Mouse (Mus musculus): Measurements from ENCODE around the gene Cnmd.

The Cnmd gene

DNA sequence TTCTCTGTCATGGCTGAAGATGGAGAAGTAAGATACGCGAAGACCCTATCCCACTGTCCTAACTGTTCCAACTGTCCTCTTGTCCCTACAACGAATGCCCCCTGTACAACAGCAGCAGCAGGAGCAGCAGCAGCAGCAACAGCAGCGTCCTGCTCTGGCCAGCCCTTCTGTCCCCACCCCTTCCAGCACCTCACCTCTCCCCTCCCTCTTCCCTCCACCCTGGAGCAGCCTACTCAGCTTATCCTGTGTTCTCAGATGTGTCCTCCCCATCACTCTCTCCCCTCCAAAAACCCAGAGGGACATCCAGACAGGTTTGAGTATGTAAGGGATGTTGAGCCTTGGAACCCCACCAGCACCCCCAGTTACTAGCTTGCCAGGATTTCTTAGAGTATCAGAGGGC, at the start of gene Cnmd:
Gene Cnmd, minus strand, starts transcription at position 170 of the 400 bp plus-strand sequence.
- no peak for DNase-seq

DNA sequence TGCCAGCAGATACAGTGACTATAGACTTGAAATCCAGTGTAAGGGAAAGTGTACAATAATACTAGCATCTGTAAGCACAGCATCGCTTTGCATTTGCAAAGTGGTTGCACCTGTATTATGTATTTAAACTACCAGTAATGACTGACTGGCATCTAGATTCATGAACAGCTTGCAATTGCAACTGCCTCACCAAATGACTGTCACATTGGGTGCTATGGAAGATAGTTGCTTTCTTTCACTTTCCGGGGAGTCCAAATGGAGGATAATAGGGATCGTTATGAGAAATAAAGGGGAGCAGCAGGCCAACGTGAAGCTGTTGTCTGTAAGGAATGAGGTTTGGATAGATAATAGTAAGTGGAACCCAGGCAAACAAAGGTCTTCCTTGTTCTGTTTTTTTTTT, 49.3 kb upstream of the Cnmd start:
- DNase-seq, result no peak

DNA sequence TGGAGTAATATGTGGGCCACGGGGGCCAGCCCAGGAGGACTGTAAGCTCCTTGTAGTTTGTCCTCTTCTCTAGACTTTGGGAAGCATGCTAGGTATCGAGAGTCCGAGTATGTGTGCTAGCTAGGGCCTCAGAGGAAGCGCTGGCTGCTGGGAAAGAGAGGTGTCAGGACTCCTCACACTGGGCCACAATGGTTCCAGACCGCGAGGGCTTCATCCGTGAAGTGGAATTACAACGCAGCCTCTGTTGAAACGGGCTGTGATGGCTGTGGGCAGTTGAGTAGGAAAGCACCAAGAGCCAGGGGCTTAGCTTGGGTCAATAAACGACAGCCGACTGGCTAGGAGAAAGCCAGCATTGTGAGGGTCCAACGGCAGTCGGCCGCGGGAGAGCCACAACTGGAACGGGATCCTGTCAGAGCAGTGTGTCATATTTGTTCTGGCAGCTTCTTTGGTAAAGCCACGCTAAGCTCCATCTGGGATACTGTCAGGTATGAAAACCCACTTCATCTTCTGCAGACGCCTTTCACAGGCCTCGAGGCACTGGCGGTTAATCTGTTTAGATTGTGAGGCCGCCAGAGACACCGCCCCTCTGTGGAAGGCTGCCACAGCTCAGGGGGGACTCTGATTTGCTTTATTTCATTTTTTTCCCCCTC, 41.7 kb upstream of the Cnmd start:
- no peak for DNase-seq

DNA sequence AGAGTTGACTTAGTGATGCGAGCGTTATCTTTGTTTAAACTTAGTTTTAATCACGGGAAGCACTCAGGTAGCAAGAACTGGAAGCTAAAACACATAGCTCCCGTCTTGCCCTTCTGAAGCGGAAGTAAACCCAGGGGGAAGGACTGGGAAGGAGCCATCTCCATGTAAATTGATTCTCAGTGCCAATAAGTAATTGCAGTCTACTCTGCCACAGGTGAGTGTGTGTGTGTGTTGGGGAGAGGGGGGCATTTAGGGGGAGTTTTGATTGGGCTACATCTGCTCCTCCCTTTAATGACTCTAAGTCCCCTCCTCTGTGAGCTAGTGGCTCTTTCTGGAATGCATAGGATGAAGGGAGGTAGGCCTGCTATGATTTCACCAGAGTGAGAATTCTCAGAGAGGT, 39.6 kb upstream of the Cnmd start:
- no peak for DNase-seq

DNA sequence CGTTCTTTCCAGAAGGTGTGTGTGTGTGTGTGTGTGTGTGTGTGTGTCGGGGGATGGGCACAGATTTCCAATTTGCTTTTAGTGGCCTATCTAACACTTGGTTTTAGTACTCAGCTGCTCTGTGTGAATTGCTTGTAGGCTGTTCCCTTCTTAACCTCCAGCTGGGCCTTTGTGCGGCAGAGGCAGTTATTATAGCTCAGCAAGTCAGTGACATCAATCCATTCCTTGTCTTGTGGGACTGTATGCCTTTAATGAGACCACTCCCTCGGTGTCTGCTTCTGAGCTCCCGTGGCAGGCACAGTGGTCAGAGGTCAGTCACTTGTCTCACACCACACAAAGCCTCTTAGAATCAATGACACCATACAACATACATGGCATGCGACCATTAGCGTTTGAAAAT, 39.1 kb upstream of the Cnmd start:
- no peak for DNase-seq

DNA sequence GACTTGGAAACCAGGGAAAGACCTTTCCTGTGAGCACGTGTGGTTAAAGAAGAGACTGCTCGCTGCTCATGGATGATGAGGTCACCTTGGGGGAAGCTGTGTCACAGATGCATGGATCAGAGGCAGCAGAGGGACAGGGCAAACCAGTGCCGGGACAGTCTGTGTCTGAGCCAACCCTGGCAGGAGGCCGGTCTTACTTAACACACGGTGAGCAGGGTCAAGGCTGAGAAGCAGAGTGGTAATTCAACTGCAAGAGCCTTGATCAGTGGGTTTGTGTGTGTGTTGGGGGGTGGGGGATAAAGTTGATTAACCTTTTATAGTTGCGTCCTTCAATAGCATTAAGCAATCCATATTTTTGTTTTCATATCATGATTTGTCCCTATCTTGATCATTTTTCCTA, 37.4 kb upstream of the Cnmd start:
- no peak for DNase-seq

DNA sequence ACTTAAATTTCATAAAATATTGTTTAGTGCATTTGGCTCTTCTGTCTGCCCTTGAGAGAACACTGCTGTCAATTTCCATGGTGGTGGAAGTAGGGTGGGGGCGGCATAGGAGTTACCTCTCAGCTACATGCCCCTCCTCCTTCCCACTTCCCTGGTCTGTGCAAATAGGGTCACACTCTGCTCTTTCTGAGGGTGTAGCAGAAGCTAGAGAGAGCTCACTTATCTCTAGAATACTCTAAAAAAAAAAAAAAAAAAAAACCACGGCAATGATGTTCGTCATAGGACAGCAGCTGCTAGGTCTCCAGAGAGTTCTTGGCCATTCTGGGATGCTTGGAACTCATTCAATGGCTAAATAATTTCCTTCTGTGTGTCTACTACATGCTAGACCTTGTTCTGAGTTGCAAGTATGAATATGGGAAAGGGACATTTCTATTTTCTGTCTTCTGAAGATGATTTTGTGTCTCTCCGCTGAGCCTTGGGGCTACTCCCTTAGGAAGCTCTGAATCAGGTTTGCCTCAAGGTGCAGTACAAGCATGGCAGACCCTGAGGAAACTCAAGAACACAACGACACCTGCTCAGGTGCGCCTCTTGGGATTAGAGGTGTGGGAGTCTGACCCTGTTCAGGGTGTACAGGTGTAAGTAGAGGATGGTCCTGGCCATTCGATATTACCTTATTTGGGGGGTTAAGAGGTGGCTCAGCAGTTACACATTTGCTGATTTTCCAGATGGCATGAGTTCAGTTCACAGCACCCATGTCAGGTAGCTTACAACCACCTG, 28.3 kb upstream of the Cnmd start:
- DNase-seq, result no peak

DNA sequence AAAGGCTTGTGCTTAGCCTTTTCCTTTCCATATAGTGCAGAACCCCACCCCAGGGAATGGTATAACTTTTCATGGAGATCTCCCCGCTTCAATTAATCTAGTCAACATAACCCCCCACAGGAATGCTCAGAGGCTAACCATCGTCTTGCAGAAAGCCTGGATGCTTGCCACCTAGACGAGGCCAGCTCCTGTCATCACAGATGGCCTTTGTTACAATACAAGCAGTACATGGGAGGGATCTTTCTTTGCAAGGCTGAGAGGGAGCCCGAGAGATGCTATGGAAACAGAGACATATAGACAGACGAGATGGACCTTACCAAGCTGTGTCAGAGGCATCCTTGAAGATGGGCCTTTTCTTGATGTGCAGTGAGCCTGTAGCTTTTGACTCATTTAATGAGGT, 18.7 kb upstream of the Cnmd start:
- peak in 1 of 2 experiments; percentile 48 for DNase-seq

DNA sequence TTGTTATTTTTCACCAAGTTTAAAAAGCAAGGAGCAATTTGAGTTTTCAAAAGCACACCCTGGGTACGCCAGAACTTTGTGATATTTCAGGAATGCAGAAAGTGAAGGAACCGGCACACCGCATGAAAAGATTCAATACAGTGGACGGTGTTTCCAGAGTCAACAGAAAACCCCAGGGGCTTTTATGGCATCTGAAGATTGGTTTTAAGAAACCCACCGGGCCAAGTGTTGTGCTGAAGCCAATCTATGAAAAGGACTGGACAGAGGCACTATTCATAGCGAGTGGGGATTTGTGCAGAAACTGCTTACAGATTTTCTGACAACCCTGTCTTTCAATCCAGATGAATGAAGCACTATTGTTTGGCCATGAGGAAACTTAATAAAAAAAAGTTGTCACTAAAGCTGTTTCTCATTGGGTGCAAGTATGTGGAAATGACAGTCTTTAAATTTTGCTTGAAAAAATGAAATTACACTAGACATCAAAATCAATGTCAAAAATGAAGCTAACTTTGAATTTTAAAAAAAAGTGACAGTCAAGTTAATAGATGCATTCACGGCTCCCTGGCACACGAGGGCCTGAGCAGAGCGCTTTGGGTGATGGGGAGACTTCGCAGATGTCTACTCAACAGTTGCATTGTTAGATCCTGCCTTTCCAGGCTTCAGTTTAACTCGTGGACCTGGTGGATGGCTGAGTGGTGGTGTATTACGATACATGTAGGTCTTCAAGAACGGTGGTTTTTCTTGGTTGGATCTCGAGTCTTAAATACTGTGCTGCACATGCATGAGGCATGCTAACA, 16.1 kb upstream of the Cnmd start:
- DNase-seq, result no peak

DNA sequence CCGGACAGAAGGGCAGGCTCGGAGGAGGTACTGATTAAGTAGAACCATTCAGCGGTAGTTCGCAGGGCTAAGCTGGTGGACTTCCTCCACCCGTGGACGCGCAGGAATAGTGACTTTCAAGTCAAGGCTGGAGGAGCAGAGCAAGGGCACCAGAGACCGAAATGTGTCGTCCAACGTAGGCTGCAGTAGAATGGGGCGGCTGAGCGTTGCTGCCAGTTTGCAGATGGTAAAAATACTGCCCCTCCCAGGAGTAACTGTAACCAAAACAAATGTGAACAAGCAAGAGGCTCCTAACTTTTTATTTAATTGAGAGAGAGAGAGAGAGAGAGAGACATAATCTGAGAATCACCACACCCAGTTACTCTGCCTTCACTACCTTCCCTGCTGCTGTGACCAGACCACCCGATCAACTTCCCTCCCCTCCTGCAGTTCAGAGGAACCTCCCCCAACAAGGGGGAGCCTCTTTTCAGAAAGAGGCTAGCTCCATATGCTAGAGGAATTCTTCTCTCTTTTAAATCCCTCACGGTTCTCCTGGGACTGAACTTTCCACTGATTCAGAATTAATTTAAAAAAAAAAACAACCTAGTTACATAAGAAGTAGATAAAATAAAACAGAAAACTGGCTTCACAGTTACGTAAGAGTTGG, 15.3 kb upstream of the Cnmd start:
- DNase-seq, result no peak

DNA sequence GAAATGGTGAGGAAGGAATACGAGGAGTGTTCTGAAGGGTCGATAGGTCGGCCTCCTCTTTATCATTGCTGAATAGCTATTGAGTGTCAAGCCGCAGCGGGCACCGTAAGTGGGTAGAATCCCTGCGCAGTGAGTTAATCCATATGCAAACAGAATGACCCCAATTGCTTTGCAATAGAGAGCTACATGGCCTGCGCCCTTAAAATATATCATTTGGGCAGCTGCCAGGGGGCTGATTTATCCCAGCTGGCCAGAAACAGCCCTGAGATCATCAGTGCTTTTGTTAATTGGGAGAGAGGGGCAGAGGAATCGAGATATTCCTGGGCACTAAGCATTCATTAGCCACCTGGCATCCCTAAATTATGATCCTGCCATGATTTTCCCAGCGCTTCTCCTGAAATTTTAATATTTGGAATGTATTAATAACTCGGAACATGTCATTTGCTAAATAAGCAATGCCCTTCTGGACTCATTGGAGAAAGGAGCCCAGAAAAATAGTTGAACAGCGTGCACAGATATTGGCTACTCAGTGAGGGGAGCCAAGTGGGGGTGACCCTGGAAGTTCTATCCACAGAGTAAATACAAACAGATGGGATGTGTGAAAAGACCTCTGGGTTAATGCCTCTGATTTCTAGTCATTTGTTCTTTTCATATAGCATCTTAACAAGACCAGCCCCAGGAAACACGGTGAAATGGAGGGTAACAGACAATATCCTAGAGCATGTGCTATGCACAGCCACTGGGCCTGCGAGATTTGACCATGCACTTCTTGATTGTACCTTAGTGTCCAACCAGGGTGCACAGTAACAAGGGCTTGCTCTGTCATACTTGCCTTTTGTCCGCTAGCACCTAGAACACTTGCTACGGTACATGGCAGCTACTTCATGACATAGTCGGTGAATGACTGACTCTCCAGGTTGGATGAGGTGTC, 11.4 kb upstream of the Cnmd start:
- DNase-seq, result no peak

DNA sequence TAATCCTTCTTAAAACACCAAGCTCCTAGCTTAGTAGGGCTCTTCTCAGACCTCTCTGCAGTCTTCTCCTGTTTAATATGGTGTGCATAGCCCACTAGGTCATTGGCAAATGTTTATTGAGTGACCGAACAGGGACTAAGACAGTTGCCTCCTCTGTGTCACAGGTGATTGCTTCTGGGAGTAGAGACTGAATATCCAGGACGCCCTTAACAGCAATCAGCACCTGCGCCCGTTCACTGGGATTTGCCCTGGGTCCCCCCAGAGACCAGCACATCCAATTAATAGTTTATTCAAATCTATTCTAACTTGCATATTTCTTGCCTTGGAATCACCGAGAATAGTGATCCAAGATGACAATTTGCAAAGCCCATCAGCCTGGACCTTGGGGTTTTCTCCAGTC, 10.6 kb upstream of the Cnmd start:
- no peak for DNase-seq

DNA sequence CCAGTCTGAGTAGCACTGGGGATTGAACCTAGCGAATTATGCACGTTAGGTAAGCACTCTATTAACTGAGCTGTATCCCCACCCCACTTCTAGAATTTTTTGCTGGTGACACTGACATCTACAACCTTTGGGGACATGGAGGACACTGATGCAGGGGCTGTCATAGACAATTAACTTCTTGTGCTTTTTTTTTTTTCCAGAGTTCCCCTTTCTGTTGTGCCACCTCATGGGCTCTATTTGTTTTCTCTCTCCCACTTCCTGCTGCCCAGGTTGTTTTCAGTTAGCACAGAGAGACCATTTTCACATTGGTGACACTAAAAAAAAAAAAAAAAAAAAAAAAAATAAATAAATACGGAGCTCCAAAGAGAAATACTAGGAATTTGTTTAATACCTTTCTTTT, 9.0 kb upstream of the Cnmd start:
- no peak for DNase-seq

DNA sequence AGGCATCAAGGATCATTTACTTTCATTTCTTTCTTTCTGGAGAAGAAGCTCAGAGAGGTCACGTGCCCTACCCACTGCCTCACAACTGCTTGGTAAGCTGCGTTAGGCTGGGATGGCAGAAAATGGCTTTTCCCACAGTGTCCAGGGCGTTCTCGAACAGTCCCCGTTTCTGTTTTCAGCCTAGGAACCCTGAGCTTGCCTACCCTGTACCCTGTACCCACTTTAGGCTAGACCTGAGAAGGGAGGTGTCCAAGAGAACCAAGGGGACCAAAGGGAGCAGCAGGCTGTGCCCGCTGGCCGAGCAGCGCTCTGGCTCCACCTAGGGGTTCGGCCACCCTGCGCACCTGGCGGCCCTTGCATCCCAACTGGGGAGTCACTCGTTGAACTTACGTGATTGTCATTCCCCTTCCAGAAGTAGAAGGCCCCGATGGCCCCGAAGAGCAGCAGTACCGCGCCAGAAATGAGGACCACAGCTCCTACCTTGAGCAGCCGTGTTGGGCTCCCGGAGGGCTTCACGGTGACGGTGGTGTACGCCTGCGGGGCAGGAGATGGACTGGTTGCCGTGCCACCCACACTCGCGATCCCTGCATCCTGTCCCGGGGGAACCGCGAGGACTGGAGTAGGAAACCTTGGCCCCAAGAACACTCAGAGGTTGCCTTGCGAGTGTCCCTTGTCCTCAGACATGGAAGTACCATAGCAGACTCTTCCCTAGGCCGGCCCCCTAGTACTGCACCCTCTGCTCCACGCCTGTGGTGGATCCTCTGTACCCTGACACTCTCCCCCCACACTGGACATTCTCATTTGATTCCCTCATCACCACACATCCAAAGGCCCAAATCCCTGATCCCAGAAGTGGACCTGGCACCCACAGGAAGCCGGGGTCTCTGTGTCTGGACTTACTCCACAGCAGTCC, 709 bp downstream of the Cnmd start:
- peak; percentile 64 to 76 for DNase-seq

DNA sequence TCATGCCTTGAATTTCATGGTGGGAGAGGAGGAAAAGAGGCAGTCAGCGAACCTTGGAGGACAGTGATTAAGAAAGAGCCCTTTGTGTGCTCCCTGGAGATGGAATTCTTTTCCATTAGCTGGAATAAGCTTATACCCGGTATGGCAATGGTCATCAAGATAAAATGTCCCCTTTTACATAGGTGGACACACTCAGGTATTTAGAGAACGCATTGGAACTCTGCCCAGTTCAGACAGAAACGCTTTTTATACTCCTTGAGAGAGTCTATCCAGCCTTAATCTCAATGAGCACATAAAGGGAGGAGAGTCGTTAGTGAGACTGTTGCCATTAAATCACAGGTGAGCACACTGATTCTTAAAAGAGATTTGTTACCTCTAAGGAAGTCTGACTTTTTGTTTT, 1.5 kb downstream of the Cnmd start:
- DNase-seq, result no peak

DNA sequence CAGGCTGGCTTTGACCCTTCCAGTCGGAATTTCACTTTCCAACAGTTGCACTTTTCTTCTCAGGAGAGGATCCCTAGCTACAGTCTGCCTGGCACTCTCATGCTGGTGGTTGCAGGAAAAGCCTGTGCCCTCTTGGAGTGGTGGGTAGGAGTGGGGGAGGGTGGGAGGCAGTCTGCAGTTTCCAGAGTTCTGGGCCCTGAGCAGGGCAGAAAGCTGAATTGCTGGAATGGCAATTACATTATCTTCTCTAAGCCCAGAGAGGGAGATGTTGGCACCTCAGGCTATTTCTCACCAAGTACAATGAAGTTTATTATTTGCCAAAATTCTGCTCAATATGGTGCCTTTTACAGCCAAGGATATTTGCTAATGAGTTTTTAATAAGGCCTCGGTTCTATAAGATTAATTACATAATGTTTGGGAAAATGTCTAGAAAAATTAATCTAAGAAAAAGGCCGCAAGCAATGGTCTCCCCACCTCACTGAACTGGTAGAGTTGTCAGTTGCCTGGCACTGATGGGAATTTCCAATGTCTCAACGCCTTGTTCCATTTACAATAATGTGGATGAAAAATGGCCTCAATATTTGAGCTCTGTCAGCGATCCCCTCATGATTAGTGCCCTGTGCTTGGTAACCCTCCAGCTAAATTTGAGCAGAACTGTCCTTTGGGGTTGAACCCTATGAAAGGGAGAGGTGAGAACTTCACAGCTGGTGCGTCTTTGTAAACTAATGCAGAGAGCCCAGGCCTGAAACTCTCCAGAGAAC, 3.0 kb downstream of the Cnmd start:
- DNase-seq, result no peak

DNA sequence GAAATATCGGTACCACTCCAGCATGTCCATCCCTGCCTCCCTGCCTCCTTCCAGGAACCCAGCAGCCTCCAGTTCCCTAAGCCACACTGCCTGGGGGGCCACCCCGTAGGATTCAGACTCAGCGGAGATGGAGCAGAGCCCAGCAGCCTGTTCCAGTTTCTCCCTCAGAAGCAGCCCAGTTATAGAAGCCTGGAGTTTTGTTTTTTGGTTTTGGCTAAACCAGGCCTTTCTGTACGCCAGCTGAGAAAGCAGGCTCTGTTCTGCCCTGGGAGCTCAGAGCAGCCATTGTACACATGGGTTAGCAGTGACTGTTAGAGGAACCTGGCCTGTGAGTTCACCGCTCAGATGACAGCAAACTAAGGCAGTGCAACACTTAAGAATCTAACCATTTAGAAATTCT, 3.7 kb downstream of the Cnmd start:
- peak; percentile 16 to 30 for DNase-seq

DNA sequence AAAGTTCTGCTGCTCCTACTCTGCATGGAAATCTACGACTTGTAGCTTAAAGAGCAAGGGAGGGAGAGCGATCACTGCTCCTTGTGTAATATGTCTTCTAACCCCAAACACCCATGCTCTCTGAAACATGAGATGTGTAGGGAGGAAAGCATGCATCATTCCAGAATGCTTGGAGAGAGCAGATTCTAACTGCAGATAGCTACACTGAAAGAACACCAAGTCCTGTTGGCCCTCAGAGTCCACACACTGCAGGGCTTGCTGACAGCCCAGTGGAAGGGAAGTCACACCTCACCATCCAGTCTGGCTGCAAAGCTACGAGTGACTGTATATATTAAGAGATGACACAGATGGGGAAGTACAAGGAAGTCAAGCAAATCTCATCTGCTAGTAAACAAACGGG, 9.3 kb downstream of the Cnmd start:
- no peak for DNase-seq

DNA sequence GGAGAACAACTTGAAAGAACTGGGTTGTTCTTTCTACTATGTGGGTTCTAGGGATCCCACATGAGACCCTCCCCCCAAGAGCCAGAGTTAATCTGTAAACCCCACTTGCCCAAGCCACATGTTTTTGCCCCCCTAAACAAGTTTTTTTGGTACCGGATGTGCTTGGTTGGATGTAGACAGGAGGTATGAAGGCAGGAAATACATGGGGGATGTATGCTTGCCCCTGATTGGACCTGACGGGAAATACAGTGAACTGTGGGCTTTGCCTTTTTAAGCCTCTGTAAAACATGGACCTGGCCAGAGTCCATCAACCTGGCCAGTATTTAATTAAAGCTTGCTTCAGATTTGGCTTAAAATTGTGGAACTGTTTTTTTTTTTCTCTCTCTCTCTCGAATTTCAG, 12.3 kb downstream of the Cnmd start:
- DNase-seq, result no peak

DNA sequence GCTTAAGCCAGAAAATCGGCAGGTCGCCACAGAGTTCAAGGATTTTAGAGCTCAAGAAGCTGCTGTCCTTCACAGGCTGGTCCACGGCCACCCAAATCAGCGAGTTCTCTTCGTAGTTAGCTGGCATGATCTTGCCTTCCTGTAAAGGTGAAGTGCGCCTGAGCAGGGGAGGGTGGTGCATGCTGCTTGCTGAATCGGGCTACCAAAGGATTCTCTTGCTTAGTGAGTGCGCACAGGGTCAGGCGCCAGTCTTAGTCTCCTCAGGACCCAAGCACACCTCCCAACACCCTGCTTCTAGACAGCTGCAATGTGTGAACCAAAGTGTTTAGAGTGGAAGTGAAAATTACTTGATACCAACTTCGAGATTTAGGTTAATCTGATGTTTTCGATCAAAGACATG, 16.6 kb downstream of the Cnmd start:
- DNase-seq, result no peak
